22 mouse cellular contexts compared by ENCODE assay signal in the genomic region with DNA sequence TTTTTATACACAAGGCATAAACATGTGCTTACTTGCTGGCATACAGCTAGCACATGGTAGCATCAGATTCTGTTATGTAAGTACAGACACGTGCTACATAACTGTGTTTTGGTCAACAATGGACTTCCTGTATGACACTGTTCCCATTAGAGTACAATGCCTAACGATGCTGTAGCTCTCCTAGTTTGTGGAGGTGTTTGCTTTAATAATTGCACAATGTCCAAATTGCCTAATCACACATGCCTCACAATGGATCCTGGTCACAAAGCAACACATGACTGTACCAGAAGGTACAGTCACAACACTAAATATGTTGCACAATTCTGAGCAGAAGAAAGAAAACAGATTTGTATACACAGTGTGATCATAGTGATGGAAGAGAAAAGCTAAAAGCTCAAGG. TPM values are rescaled to one million over a fixed set of nuclear protein-coding genes. Genes with fewer than 3 reads are reported as not detected.
DNase-seq lines count a peak whose midpoint lies in the region; ATAC-seq lines count a peak whose summit lies in the region.
"Had no signal": no experiment of that assay in that cellular context is flagged by ENCODE, and none has a peak within 500 bp of the region (broad histone marks: within the 10 kb centered on the region; RNA-seq: fewer than 3 reads in every experiment).

No protein-coding gene starts in this region.

- DNase-seq in heart, adult 11 months: peak; percentile 39
- no peak for DNase-seq in heart, postnatal 14 days
- DNase-seq in lung, postnatal 25 days (ENCODE audit: low spot score): peak; percentile 13
- no peak for DNase-seq in lung, postnatal 10 days
- no peak for DNase-seq in thymus, postnatal 10 days (ENCODE audit: low spot score in 2 of 2)
- no peak for DNase-seq in ovary, adult 18-20 months (ENCODE audit: low spot score)
- DNase-seq: adrenal gland, postnatal 25 days; cerebellum, adult 11-12 months; cerebellum, postnatal 25 days; gastrocnemius, postnatal 36 days; heart, postnatal 4 days; kidney, adult 8-10 months; kidney, postnatal 14 days; thymus, postnatal 4 days had no signal

- intact Hi-C loops in heart, postnatal 14 days (cut with DNase I): no loop called here

- peak; percentile 84 for ATAC-seq in granulocyte monocyte progenitor cell, adult 5-6 weeks (replicated peaks; ENCODE audit: poor library complexity, severe bottlenecking)
- peak; percentile 83 for ATAC-seq in neutrophil, adult 5-6 weeks (ENCODE audit: extremely low read depth, insufficient number of reproducible peaks, low FRiP score, poor library complexity, severe bottlenecking)
- ATAC-seq: forebrain, embryonic 13.5 days; intestine, embryonic 15.5 days had no signal

RNA-seq across cellular contexts. Expression of a gene that starts 24.7 kb away (rescaled TPM):
- total RNA-seq in heart, postnatal 14 days (2021): not detected
- total RNA-seq in granulocyte monocyte progenitor cell, adult 5-6 weeks (2014; fragmentation: Nextera tagmentation): not detected in 2 replicates
- total RNA-seq in granulocyte monocyte progenitor cell, adult 5-6 weeks (2017): 0.43 and 4.0 TPM in 2 replicates
- not detected in 2 replicates for total RNA-seq in neutrophil, adult 5-6 weeks (2017)
- total RNA-seq: adrenal gland, postnatal 25 days; gastrocnemius, adult 18-20 months; gastrocnemius, postnatal 36 days; heart, postnatal 4 days had no signal

RNA-seq across cellular contexts. Expression of a gene that starts 25.0 kb away (rescaled TPM):
- total RNA-seq in heart, postnatal 14 days (2021): not detected
- total RNA-seq in granulocyte monocyte progenitor cell, adult 5-6 weeks (2014; fragmentation: Nextera tagmentation): not detected in 2 replicates
- total RNA-seq in granulocyte monocyte progenitor cell, adult 5-6 weeks (2017): 1.1 TPM in 1 of 2 replicates, not detected in the other
- total RNA-seq in neutrophil, adult 5-6 weeks (2017): not detected in 2 replicates
- total RNA-seq: adrenal gland, postnatal 25 days; gastrocnemius, adult 18-20 months; gastrocnemius, postnatal 36 days; heart, postnatal 4 days; layer of hippocampus, adult 18-20 months; left cerebral cortex, adult 18-20 months; left cerebral cortex, postnatal 36 days had no signal

RNA-seq across cellular contexts. Expression of a gene that starts 35.4 kb away (rescaled TPM):
- total RNA-seq in heart, postnatal 14 days (2021): not detected
- total RNA-seq in granulocyte monocyte progenitor cell, adult 5-6 weeks (2014; fragmentation: Nextera tagmentation): 0.45 TPM in 1 of 2 replicates, not detected in the other
- total RNA-seq in granulocyte monocyte progenitor cell, adult 5-6 weeks (2017): 0.10 TPM in 1 of 2 replicates, not detected in the other
- 2.8 and 2.9 TPM in 2 replicates for total RNA-seq in neutrophil, adult 5-6 weeks (2017)
- total RNA-seq: adrenal gland, postnatal 25 days; gastrocnemius, postnatal 36 days; layer of hippocampus, adult 18-20 months; left cerebral cortex, adult 18-20 months; left cerebral cortex, postnatal 36 days had no signal

Comparison
In these comparisons a context has a peak if more than half of its experiments do, and no peak if none do; other contexts are left out.
1. DNase-seq: peak in heart, adult 11 months (single experiment) and lung, postnatal 25 days (single experiment); none in heart, postnatal 14 days (0 of 2), lung, postnatal 10 days (single experiment), thymus, postnatal 10 days (0 of 2) and ovary, adult 18-20 months (single experiment).